Mouse (Mus musculus): ENCODE measurements around the gene Krtap26-1. TPM values are rescaled to one million over a fixed set of nuclear protein-coding genes. Genes with fewer than 3 reads are reported as not detected.

The Krtap26-1 gene
- polyA plus RNA-seq, 1 experiment from 2014 or later: not detected

DNA sequence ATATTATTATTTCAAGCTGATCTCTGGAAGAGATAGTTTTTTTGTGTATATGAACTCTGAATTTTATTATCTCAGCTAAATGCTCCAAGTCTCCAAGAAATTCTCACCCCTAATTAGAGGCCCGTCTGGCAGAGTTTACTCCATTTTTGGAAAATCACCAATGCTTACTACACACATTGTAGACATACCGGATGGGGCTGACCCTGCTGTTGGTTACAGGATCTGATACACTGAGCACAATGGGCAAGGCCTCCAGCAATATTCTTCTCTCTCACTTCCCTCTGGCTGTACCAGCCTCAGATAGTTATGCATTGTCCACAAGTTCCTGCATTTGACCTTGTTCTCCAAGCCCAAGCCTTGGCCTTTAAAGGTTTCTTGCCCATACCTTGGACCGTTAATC, 7.5 kb downstream of the Krtap26-1 start:
- H3K9ac ChIP-seq (ENCODE audit: low read depth, low read length): no peak overlapping the region
- no peaks in the 10 kb centered on the region for H3K4me1 ChIP-seq (ENCODE audit: control insufficient read depth, low read depth, low read length)
- WGBS (ENCODE audit: insufficient replicate concordance): 70% methylated on average over 3 of the region's 3 CpGs
- ATAC-seq (ENCODE audit: low read depth): no peak
- H3K36me3 ChIP-seq (ENCODE audit: control insufficient read depth, insufficient read depth): no peaks in the 10 kb centered on the region
- H3K9me3 ChIP-seq (replicated peaks; ENCODE audit: control insufficient read depth, low read length): no peaks in the 10 kb centered on the region
- H3K27ac ChIP-seq (ENCODE audit: low read length): no peak overlapping the region
- no peak overlapping the region for H3K4me2 ChIP-seq (ENCODE audit: low read depth, low read length)
- H3K27me3 ChIP-seq (ENCODE audit: control insufficient read depth, insufficient read depth, low read depth, low read length): no peaks in the 10 kb centered on the region
- H3K4me3 ChIP-seq (ENCODE audit: low read depth, low read length): no peak overlapping the region

DNA sequence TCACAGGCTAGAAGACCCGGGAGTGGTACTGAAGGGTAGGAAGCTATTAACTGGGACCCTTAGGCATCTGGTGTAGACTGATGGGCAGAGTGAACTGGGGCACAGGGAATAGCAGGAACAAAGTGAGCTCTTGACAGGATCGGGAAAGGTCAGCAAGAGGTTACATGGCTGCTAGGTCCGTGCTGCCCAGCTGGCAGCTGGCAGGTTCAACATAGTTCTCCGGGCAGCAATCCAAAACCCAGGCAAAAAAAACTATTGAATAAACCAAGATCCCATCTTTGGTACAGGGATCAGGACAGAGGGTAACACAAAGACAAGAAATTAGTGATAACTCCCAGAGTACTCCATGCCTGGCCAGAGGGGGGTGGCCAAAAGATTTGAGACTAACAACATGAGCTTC, 12.5 kb downstream of the Krtap26-1 start:
- Histone ChIP-seq H3K4me3 (ENCODE audit: low read depth, low read length) (no peak overlapping the region), H3K9ac (ENCODE audit: low read depth, low read length) (no peak overlapping the region), H3K9me3 (replicated peaks; ENCODE audit: control insufficient read depth, low read length) (no peaks in the 10 kb centered on the region), H3K27ac (ENCODE audit: low read length) (no peak overlapping the region), H3K4me1 (ENCODE audit: control insufficient read depth, low read depth, low read length) (no peaks in the 10 kb centered on the region), H3K27me3 (ENCODE audit: control insufficient read depth, insufficient read depth, low read depth, low read length) (no peaks in the 10 kb centered on the region), H3K4me2 (ENCODE audit: low read depth, low read length) (no peak overlapping the region), H3K36me3 (ENCODE audit: control insufficient read depth, insufficient read depth) (no peaks in the 10 kb centered on the region)
- ATAC-seq (ENCODE audit: low read depth): no peak
- 60% methylated on average over 4 of the region's 4 CpGs for WGBS (ENCODE audit: insufficient replicate concordance)

DNA sequence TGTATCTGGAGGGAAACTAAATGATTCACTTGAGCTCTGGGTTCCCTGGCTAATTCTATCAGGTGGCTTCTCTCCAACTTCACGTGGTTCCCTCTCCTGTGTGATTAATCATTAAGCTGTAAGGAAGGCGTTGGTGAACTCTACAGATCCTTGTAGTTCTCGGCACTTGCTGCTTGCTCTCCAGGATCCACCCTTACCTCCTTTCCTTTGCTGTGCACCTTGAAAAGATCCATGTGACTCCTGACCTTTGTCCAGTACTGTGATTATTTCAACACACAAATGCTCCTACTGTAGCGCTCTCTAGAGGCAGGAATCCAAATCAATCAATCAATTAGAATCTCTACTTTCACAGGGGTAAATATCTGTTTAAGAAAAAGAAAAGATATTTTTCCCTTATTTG, 16.1 kb downstream of the Krtap26-1 start:
- WGBS (ENCODE audit: insufficient replicate concordance): 47% methylated on average over 4 of the region's 4 CpGs
- no peaks in the 10 kb centered on the region for H3K9me3 ChIP-seq (replicated peaks; ENCODE audit: control insufficient read depth, low read length)
- no peaks in the 10 kb centered on the region for H3K4me1 ChIP-seq (ENCODE audit: control insufficient read depth, low read depth, low read length)
- no peaks in the 10 kb centered on the region for H3K36me3 ChIP-seq (ENCODE audit: control insufficient read depth, insufficient read depth)
- no peak for ATAC-seq (ENCODE audit: low read depth)
- no peak overlapping the region for H3K4me2 ChIP-seq (ENCODE audit: low read depth, low read length)
- H3K27ac ChIP-seq (ENCODE audit: low read length): no peak overlapping the region
- H3K27me3 ChIP-seq (ENCODE audit: control insufficient read depth, insufficient read depth, low read depth, low read length): no peaks in the 10 kb centered on the region
- H3K4me3 ChIP-seq (ENCODE audit: low read depth, low read length): no peak overlapping the region
- H3K9ac ChIP-seq (ENCODE audit: low read depth, low read length): no peak overlapping the region

DNA sequence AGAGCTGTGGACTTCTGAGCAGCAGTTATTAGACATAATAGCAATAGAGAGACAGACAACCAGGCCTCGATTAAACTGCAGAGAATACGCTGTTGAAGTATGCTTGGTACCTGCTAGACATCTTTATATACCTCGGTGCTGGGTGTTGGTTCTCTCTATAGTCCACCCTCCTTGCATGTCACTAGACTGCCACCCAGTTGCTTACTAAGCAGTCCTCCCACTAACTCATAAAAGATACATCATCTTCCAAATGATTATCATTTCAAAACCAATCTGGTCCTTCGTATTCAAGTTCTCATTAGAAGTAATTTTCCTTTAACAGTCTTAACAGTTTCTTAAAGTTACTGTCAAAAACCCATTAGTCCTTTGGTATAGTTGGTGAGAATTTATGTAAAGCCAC, 20.0 kb downstream of the Krtap26-1 start, which contains the start of gene 2310079G19Rik:
2310079G19Rik (minus strand) TSS at position 101 of the 400 bp plus-strand sequence.
- Histone ChIP-seq H3K4me3 (ENCODE audit: low read depth, low read length) (no peak within 1 kb of the TSS), H3K9ac (ENCODE audit: low read depth, low read length) (no peak within 1 kb of the TSS), H3K4me2 (ENCODE audit: low read depth, low read length) (no peak within 1 kb of the TSS), H3K27me3 (ENCODE audit: control insufficient read depth, insufficient read depth, low read depth, low read length) (no peaks in the 10 kb centered on the region), H3K9me3 (replicated peaks; ENCODE audit: control insufficient read depth, low read length) (no peaks in the 10 kb centered on the region), H3K4me1 (ENCODE audit: control insufficient read depth, low read depth, low read length) (no peaks in the 10 kb centered on the region), H3K36me3 (ENCODE audit: control insufficient read depth, insufficient read depth) (no peaks in the 10 kb centered on the region), H3K27ac (ENCODE audit: low read length) (no peak within 1 kb of the TSS)
- ATAC-seq (ENCODE audit: low read depth): no peak
- WGBS (ENCODE audit: insufficient replicate concordance): 73% methylated on average over 4 of the region's 4 CpGs

DNA sequence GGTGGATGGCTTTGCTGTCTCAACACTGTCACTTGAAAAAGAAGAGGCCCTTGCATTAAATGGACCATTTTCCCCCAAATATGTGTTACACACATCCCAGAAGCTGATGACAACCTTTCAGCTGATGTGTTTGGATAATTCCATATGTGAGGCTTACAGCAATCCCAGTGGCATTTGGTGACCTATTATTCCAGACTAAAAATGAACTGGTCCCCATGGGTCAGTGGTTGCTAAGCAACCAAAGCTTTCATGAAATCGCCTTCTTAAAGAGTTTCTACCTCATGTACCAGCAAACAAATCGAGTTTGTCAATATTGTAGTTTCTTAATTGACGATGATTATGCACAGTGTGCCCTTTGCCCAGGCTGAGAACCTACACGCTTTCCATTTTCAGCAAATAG, 34.9 kb downstream of the Krtap26-1 start:
- H3K9me3 ChIP-seq (replicated peaks; ENCODE audit: control insufficient read depth, low read length): no peaks in the 10 kb centered on the region
- no peak overlapping the region for H3K9ac ChIP-seq (ENCODE audit: low read depth, low read length)
- ATAC-seq (ENCODE audit: low read depth): no peak
- H3K27ac ChIP-seq (ENCODE audit: low read length): no peak overlapping the region
- H3K4me3 ChIP-seq (ENCODE audit: low read depth, low read length): no peak overlapping the region
- no peaks in the 10 kb centered on the region for H3K36me3 ChIP-seq (ENCODE audit: control insufficient read depth, insufficient read depth)
- H3K4me2 ChIP-seq (ENCODE audit: low read depth, low read length): no peak overlapping the region
- WGBS (ENCODE audit: insufficient replicate concordance): 67% methylated on average over 4 of the region's 4 CpGs
- no peaks in the 10 kb centered on the region for H3K27me3 ChIP-seq (ENCODE audit: control insufficient read depth, insufficient read depth, low read depth, low read length)
- H3K4me1 ChIP-seq (ENCODE audit: control insufficient read depth, low read depth, low read length): no peaks in the 10 kb centered on the region

DNA sequence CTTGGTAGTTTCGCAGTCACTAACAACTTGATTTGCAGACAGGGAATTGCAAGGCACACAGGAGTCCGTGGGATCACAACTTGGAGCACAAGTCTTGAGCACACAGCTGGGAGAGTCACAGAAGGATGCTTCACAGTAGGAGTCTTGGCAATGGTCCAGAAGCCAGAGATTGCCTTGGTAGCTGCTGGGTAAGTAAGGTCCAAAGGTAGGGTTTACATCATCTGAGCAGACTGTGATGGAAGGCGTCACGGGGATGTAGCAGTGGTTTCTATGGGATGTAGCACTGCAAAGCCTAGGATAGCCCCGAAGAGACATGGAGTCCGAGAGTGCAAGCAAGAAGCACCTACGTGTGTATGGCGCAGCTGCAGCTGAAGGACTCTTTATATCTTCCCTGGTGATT, 35.7 kb downstream of the Krtap26-1 start, which contains the start of gene Krtap24-1:
Krtap24-1 (minus strand) TSS at position 358 of the 400 bp plus-strand sequence.
- no peak for ATAC-seq (ENCODE audit: low read depth)
- H3K9ac ChIP-seq (ENCODE audit: low read depth, low read length): no peak within 1 kb of the TSS
- 67% methylated on average over 8 of the region's 8 CpGs for WGBS (ENCODE audit: insufficient replicate concordance)

DNA sequence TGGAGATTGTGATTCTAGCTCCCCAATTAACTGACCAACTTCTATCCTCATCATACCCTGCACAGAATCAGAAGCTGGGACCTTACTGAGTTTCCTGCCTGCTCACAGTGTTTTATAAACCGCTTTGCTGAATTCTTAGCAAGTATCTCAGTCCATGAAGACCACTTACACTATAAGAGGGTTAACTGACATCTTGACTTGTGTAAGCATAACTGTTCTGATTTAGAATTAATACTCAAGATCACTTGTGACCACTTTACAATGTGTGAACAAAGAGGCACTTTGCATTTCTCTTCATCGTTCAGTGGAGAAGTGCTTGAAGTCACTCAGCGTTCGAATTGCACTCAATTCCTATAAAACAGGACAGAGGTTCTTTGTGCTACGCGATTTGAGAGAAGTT, 43.0 kb downstream of the Krtap26-1 start:
- H3K27ac ChIP-seq (ENCODE audit: low read length): no peak overlapping the region
- H3K36me3 ChIP-seq (ENCODE audit: control insufficient read depth, insufficient read depth): no peaks in the 10 kb centered on the region
- WGBS (ENCODE audit: insufficient replicate concordance): 68% methylated on average over 6 of the region's 6 CpGs
- ATAC-seq (ENCODE audit: low read depth): no peak
- no peak overlapping the region for H3K4me2 ChIP-seq (ENCODE audit: low read depth, low read length)
- no peaks in the 10 kb centered on the region for H3K27me3 ChIP-seq (ENCODE audit: control insufficient read depth, insufficient read depth, low read depth, low read length)
- H3K4me1 ChIP-seq (ENCODE audit: control insufficient read depth, low read depth, low read length): no peaks in the 10 kb centered on the region
- no peaks in the 10 kb centered on the region for H3K9me3 ChIP-seq (replicated peaks; ENCODE audit: control insufficient read depth, low read length)
- no peak overlapping the region for H3K9ac ChIP-seq (ENCODE audit: low read depth, low read length)
- H3K4me3 ChIP-seq (ENCODE audit: low read depth, low read length): no peak overlapping the region

More for the DNA sequence above, 35.7 kb downstream of the Krtap26-1 start, which contains the start of gene Krtap24-1:
- Histone ChIP-seq H3K4me3 (ENCODE audit: low read depth, low read length) (no peak within 1 kb of the TSS), H3K27me3 (ENCODE audit: control insufficient read depth, insufficient read depth, low read depth, low read length) (no peaks in the 10 kb centered on the region), H3K4me1 (ENCODE audit: control insufficient read depth, low read depth, low read length) (no peaks in the 10 kb centered on the region), H3K36me3 (ENCODE audit: control insufficient read depth, insufficient read depth) (no peaks in the 10 kb centered on the region), H3K9me3 (replicated peaks; ENCODE audit: control insufficient read depth, low read length) (no peaks in the 10 kb centered on the region), H3K27ac (ENCODE audit: low read length) (no peak within 1 kb of the TSS), H3K4me2 (ENCODE audit: low read depth, low read length) (no peak within 1 kb of the TSS)

DNA sequence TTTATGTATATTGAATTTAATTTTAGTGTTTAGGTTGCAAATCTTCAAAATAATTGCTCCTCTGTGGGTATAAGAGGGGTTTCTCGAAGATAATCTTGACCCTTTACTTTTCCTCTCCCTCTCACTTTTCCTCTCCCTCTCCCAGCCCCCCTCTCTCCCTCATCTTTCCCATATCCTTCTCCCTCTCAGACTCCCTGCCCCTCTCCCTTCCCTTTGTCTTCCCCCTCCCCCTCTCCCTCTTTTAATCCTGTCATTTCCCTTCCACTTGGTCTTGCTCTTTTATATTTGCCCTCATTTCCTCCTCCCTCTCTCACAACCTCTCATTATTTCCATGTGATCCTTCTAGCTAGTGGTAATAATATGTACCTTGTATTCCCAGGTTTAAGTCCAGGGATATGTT, 45.1 kb downstream of the Krtap26-1 start:
- no peak overlapping the region for H3K4me2 ChIP-seq (ENCODE audit: low read depth, low read length)
- H3K27me3 ChIP-seq (ENCODE audit: control insufficient read depth, insufficient read depth, low read depth, low read length): no peaks in the 10 kb centered on the region
- H3K4me1 ChIP-seq (ENCODE audit: control insufficient read depth, low read depth, low read length): no peaks in the 10 kb centered on the region
- H3K27ac ChIP-seq (ENCODE audit: low read length): no peak overlapping the region
- no peaks in the 10 kb centered on the region for H3K36me3 ChIP-seq (ENCODE audit: control insufficient read depth, insufficient read depth)
- WGBS (ENCODE audit: insufficient replicate concordance): 26% methylated on average over 1 of the region's 1 CpGs
- H3K4me3 ChIP-seq (ENCODE audit: low read depth, low read length): no peak overlapping the region
- no peak overlapping the region for H3K9ac ChIP-seq (ENCODE audit: low read depth, low read length)
- no peaks in the 10 kb centered on the region for H3K9me3 ChIP-seq (replicated peaks; ENCODE audit: control insufficient read depth, low read length)
- ATAC-seq (ENCODE audit: low read depth): no peak

DNA sequence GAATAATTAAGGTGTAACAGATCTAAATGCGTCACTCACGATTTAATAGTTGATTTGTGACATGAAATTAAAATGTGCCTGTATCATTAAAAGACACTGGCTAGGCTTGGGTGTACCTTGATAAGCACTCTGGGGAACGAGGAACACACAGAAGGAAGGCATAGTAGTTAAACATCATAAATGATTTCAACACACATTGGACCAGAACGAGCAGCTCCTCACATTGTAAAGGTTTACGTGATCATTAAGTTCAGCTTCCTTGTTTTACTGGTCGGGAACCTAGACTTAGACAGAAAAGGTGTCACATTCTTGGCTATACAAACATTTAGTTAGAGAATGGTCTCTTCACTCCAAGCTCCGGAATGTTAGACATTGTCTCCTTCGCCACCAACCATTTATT, 47.3 kb downstream of the Krtap26-1 start:
- no peak overlapping the region for H3K4me2 ChIP-seq (ENCODE audit: low read depth, low read length)
- no peak overlapping the region for H3K27ac ChIP-seq (ENCODE audit: low read length)
- H3K4me3 ChIP-seq (ENCODE audit: low read depth, low read length): no peak overlapping the region
- no peaks in the 10 kb centered on the region for H3K4me1 ChIP-seq (ENCODE audit: control insufficient read depth, low read depth, low read length)
- no peaks in the 10 kb centered on the region for H3K9me3 ChIP-seq (replicated peaks; ENCODE audit: control insufficient read depth, low read length)
- no peak overlapping the region for H3K9ac ChIP-seq (ENCODE audit: low read depth, low read length)
- no peaks in the 10 kb centered on the region for H3K36me3 ChIP-seq (ENCODE audit: control insufficient read depth, insufficient read depth)
- H3K27me3 ChIP-seq (ENCODE audit: control insufficient read depth, insufficient read depth, low read depth, low read length): no peaks in the 10 kb centered on the region
- no peak for ATAC-seq (ENCODE audit: low read depth)
- WGBS (ENCODE audit: insufficient replicate concordance): 48% methylated on average over 8 of the region's 8 CpGs
